In the genomic region with DNA sequence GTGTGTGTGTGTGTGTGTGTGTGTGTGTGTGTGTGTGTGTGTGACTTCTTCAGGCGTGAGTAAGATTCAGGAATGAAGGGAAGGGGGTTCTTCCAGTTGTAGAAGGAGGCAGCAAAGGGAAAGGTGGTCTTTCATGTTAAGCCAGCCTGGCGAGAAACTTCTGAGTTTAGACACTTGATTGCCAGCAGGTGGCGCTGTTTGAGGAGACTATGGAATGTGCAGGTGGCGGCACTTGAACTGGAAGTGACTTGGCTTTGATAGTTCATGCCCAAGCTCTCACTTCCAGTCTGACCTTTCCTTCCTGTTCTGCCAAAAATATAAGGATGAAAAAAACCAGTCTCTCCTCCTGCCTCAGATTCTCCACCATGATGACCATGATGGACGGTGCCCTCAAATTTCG, we compare ENCODE assay signal across 10 mouse cellular contexts.
DNase-seq lines count a peak whose midpoint lies in the region; ATAC-seq lines count a peak whose summit lies in the region.
"Had no signal": no experiment of that assay in that cellular context is flagged by ENCODE, and none has a peak within 500 bp of the region (broad histone marks: within the 10 kb centered on the region; RNA-seq: fewer than 3 reads in every experiment).

No protein-coding gene starts in this region.

- H3K4me3 ChIP-seq in kidney, embryonic 16.5 days (ENCODE audit: low read length), result no peak overlapping the region
- H3K4me3 ChIP-seq: embryonic facial prominence, embryonic 13.5 days; neural tube, embryonic 13.5 days had no signal

- no peak overlapping the region for H3K9ac ChIP-seq in kidney, embryonic 16.5 days (replicated peaks; ENCODE audit: low read length)
- H3K9ac ChIP-seq: embryonic facial prominence, embryonic 13.5 days; neural tube, embryonic 13.5 days had no signal

- 0 out of 2 replicates have a peak, but pooled peaks cover 2% of the 10 kb centered on the region for H3K9me3 ChIP-seq in kidney, embryonic 16.5 days (ENCODE audit: low read length)

- no peaks in the 10 kb centered on the region for H3K27me3 ChIP-seq in kidney, embryonic 16.5 days (ENCODE audit: insufficient read depth, low read length)
- H3K27me3 ChIP-seq: embryonic facial prominence, embryonic 13.5 days; neural tube, embryonic 13.5 days had no signal

- peak; percentile 10 to 32 for DNase-seq in adrenal gland, adult 18-20 months (ENCODE audit: low spot score in 2 of 2)
- DNase-seq in adrenal gland, adult 8-10 months, result no peak
- DNase-seq in kidney, adult 9 months, result peak; percentile 6
- DNase-seq in ZHBTc4 (ENCODE audit: low read depth, low spot score), result peak; percentile 79
- DNase-seq in kidney, postnatal 4 days, result peak; percentile 53 to 57
- no peak for DNase-seq in layer of hippocampus, postnatal 14 days (ENCODE audit: low spot score in 2 of 2)

- H3K4me1 ChIP-seq in kidney, embryonic 16.5 days (ENCODE audit: insufficient read depth, low read length), result no peaks in the 10 kb centered on the region
- H3K4me1 ChIP-seq: embryonic facial prominence, embryonic 13.5 days had no signal

- no peak overlapping the region for H3K27ac ChIP-seq in kidney, embryonic 16.5 days (ENCODE audit: low read length)
- H3K27ac ChIP-seq: embryonic facial prominence, embryonic 13.5 days; neural tube, embryonic 13.5 days had no signal

- H3K36me3 ChIP-seq in kidney, embryonic 16.5 days (ENCODE audit: insufficient read depth, low read length), result no peaks in the 10 kb centered on the region
- H3K36me3 ChIP-seq: embryonic facial prominence, embryonic 13.5 days; neural tube, embryonic 13.5 days had no signal

- 57% methylated on average over 6 of the region's 6 CpGs for WGBS in kidney, embryonic 16.5 days

- no peak for ATAC-seq in kidney, embryonic 16.5 days (ENCODE audit: low FRiP score, low TSS enrichment)
- no peak for ATAC-seq in megakaryocyte progenitor cell, adult 5-6 weeks (replicated peaks; ENCODE audit: poor library complexity)

- H3K4me2 ChIP-seq in kidney, embryonic 16.5 days (replicated peaks; ENCODE audit: low read depth, low read length), result no peak overlapping the region
- H3K4me2 ChIP-seq: embryonic facial prominence, embryonic 13.5 days; neural tube, embryonic 13.5 days had no signal

Comparison
In these comparisons a context has a peak if more than half of its experiments do, and no peak if none do; other contexts are left out.
1. DNase-seq: peak in adrenal gland, adult 18-20 months (2 of 2), kidney, adult 9 months (single experiment), ZHBTc4 (single experiment) and kidney, postnatal 4 days (2 of 2); none in adrenal gland, adult 8-10 months (single experiment) and layer of hippocampus, postnatal 14 days (0 of 2).